Mouse (Mus musculus): ENCODE measurements at regions not wholly inside any gene's neighbourhood (a gene's known extent, or its start where the extent isn't known, plus 50 kb on each side); places are given as distances from the start of the nearest gene placed in this dataset.

DNA sequence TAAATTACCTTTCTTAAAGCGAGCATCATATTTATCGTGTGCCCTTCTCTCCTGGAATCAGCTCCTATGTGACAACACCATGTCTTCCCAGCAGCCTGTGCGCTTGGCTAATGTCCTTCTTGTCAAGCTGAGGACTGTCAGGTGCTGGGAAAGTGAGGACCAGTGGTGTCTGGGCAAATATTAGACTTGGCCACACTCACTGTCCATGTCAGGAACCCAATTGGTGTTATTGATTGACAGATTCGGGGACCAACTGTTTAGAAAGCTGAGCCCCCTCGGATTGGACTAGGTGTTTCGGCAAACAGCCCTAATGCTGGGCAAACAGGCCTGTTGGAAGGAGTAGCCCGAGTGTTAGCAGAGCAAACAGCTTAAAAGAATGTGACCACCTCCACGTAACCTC lies 73.1 kb downstream of the Rplp1 start:
- TF ChIP-seq CTCF (IDR thresholded peaks at IDR 0.05; ENCODE audit: low read depth, low read length), result no peak
- TF ChIP-seq GATA1 (IDR thresholded peaks at IDR 0.05; ENCODE audit: borderline replicate concordance, low read length), result no peak
- no peak for TF ChIP-seq POLR2AphosphoS5 (IDR thresholded peaks at IDR 0.05; ENCODE audit: insufficient replicate concordance, low read depth, low read length)
- no peak for TF ChIP-seq TAL1 (conservative IDR thresholded peaks at IDR 0.05; ENCODE audit: low read depth, low read length)
- no peak for TF ChIP-seq GATA2 (IDR thresholded peaks at IDR 0.05; ENCODE audit: borderline replicate concordance, low read depth, low read length)

All from G1E (cell line).